Comparison of ENCODE assay signal across 9 mouse cellular contexts in the genomic region with DNA sequence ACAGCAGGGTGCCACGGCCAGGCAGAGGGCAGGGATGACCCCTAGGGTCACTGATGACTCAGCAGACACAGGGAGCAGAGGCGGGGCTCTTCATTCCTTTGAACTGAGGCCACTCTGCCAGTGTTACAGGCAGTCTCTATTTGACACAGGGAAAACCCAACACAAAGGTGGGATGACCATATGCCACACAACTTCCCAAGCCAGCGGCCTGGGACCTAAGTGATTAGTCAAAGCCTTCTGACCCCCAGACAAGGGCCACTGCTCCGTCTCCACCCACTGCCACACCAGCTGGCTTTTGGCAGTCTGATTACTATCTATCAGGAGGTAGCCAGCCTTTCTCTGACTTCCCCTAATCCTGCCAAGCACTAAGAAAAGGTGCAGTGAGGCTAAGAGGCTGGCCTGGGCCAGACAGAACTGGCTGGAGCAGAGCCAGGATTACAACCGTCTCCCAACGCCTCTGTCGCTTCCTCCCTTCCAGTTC. TPM values are rescaled to one million over a fixed set of nuclear protein-coding genes. Genes with fewer than 3 reads are reported as not detected.
DNase-seq lines count a peak whose midpoint lies in the region; ATAC-seq lines count a peak whose summit lies in the region.
"Had no signal": no experiment of that assay in that cellular context is flagged by ENCODE, and none has a peak within 500 bp of the region (broad histone marks: within the 10 kb centered on the region; RNA-seq: fewer than 3 reads in every experiment).

No protein-coding gene starts in this region.

- H3K9ac ChIP-seq in intestine, embryonic 16.5 days (ENCODE audit: low read depth, low read length) = no peak overlapping the region
- H3K9ac ChIP-seq: stomach, embryonic 15.5 days had no signal

- H3K27me3 ChIP-seq in intestine, embryonic 16.5 days (replicated peaks; ENCODE audit: control insufficient read depth, insufficient read depth, low read length) = no peaks in the 10 kb centered on the region
- H3K27me3 ChIP-seq: stomach, embryonic 15.5 days had no signal

- H3K4me1 ChIP-seq in intestine, embryonic 16.5 days (ENCODE audit: control insufficient read depth, insufficient read depth, low read length) = peaks cover 41% of the 10 kb centered on the region

- ATAC-seq in common myeloid progenitor, adult 5-6 weeks (replicated peaks; ENCODE audit: low read depth, poor library complexity, severe bottlenecking) = peak; percentile 28
- no peak for ATAC-seq in intestine, embryonic 16.5 days

- H3K36me3 ChIP-seq in intestine, embryonic 16.5 days (ENCODE audit: control insufficient read depth, insufficient read depth, low read length) = peaks cover 7% of the 10 kb centered on the region; the same call in 1 of the 2 replicates

- WGBS in intestine, embryonic 16.5 days = 45% methylated on average over 7 of the region's 7 CpGs

- 0 out of 2 replicates have a peak overlapping the region, but pooled peaks have one; percentile 3 for H3K27ac ChIP-seq in intestine, embryonic 16.5 days (ENCODE audit: low read length)
- H3K27ac ChIP-seq: stomach, embryonic 15.5 days had no signal

- H3K4me3 ChIP-seq in intestine, embryonic 16.5 days (ENCODE audit: low read length) = no peak overlapping the region
- H3K4me3 ChIP-seq: stomach, embryonic 15.5 days had no signal

- no peak overlapping the region for H3K4me2 ChIP-seq in intestine, embryonic 16.5 days (ENCODE audit: low read depth, low read length)
- H3K4me2 ChIP-seq: stomach, embryonic 15.5 days had no signal

- DNase-seq in embryo, embryonic 10 days (ENCODE audit: low spot score) = peak; percentile 50
- DNase-seq in embryo, embryonic 11 days = no peak
- peak; percentile 62 for DNase-seq in 3134 (ENCODE audit: extremely low read depth, insufficient read length, low spot score)
- peak; percentile 68 for DNase-seq in lung, postnatal 14 days
- no peak for DNase-seq in frontal cortex, postnatal 10 days (ENCODE audit: low spot score in 2 of 2)
- DNase-seq in spleen, postnatal 4 days (ENCODE audit: low spot score in 2 of 2) = no peak

- no peaks in the 10 kb centered on the region for H3K9me3 ChIP-seq in intestine, embryonic 16.5 days (ENCODE audit: control insufficient read depth, low read length)
- H3K9me3 ChIP-seq: stomach, embryonic 15.5 days had no signal

RNA-seq across cellular contexts. Expression of a gene that starts 20.1 kb away (rescaled TPM):
- 40.3 and 46.5 TPM in 2 replicates for total RNA-seq in common myeloid progenitor, adult 5-6 weeks (2017)
- polyA plus RNA-seq in intestine, embryonic 16.5 days (2015; fragmentation: Nextera tagmentation; extraction: Ambion mirVana) = 28.9 and 30.8 TPM in 2 replicates

RNA-seq across cellular contexts. Expression of a gene that starts 31.9 kb away (rescaled TPM):
- 3.4 and 4.2 TPM in 2 replicates for total RNA-seq in common myeloid progenitor, adult 5-6 weeks (2017)
- polyA plus RNA-seq in intestine, embryonic 16.5 days (2015; fragmentation: Nextera tagmentation; extraction: Ambion mirVana) = 43.6 and 46.4 TPM in 2 replicates

Comparison
In these comparisons a context has a peak if more than half of its experiments do, and no peak if none do; other contexts are left out.
1. DNase-seq: peak in embryo, embryonic 10 days (single experiment), 3134 (single experiment) and lung, postnatal 14 days (single experiment); none in embryo, embryonic 11 days (single experiment), frontal cortex, postnatal 10 days (0 of 2) and spleen, postnatal 4 days (0 of 2).